Mouse (Mus musculus): ENCODE results near the gene Sgip1.

GRCm38 (mm10) chr4:102991685-102992084 is 250.6 kb downstream of the Sgip1 start:
- TF ChIP-seq CTCF (IDR thresholded peaks at IDR 0.05; ENCODE audit: low read depth) = no peak
- no peak for TF ChIP-seq EP300 (IDR thresholded peaks at IDR 0.05; ENCODE audit: low read depth)
